Mouse (Mus musculus) ES-E14 (cell line): ENCODE data around the gene Foxn4.

ENCODE experiments used
- CHD2 ChIP-seq: IDR thresholded peaks from 2 replicates; pipeline ENCODE4 v1.6.1; 2014; ENCODE audit warnings: mild to moderate bottlenecking, low read depth, low read length, inconsistent platforms
- ZNF384 ChIP-seq: IDR thresholded peaks from 2 replicates; pipeline ENCODE4 v1.6.1; 2012; ENCODE audit warnings: low read depth, low read length, inconsistent platforms

DNA sequence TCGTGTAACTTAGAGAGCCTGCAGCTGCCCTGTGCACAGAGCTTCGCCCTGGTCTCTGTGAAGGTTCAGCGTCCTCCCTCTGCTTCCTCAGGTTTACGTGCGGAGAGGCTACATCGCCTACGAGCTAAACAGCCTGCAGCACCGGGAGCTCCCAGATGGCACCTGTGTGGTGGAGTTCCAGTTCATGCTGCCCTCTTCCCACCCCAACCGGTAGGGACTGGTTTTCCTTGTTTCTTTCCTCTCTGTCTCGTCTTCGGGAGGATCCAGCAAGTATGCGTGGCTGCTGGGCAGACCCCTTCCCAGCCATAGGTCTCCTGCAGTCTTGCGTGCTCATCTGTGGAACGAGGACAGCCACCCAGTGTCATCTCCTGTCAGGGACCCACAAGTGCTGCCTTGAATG, 54.8 kb downstream of the Foxn4 start:
- TF ChIP-seq ZNF384 (no peak), CHD2 (no peak)
